Mouse (Mus musculus) heart, adult 2 months (tissue): ENCODE measurements around the gene Apobec3.

Experiments
- CTCF ChIP-seq: fragments of 200-600 bp; IDR thresholded peaks from 2 replicates; pipeline ENCODE4 v1.8.1; 2022; ENCODE audit warnings: antibody characterized with exemption, mild to moderate bottlenecking, moderate library complexity
- POLR2A ChIP-seq: fragments of 200-500 bp; IDR thresholded peaks from 2 replicates; pipeline ENCODE4 v1.6.1; 2011; ENCODE audit warnings: mild to moderate bottlenecking, low read depth, low read length, control low read depth; ENCODE audit not compliant: insufficient read depth

- TF ChIP-seq CTCF (no peak), POLR2A (no peak)
Observed at GRCm38 (mm10) chr15:79952504-79953231, 61.2 kb downstream of the Apobec3 start.
